Mouse (Mus musculus) olfactory bulb, adult 2 months (tissue): ENCODE data around the gene Zfp609. TPM values are rescaled to one million over a fixed set of nuclear protein-coding genes. Genes with fewer than 3 reads are reported as not detected.

ENCODE experiments used
- H3K27ac ChIP-seq: fragments of 200-500 bp; 2 replicates; pipeline ENCODE4 v1.5.1; 2012; ENCODE audit warnings: low read depth, low read length; ENCODE audit not compliant: insufficient read depth
- H3K4me1 ChIP-seq: fragments of 200-500 bp; 2 replicates; pipeline ENCODE4 v1.6.1; 2012; ENCODE audit warnings: low read length; ENCODE audit not compliant: control insufficient read depth, insufficient read depth
- H3K4me3 ChIP-seq: fragments of 200-500 bp; 2 replicates; pipeline ENCODE4 v1.5.1; 2012; ENCODE audit warnings: mild to moderate bottlenecking, low read depth, low read length, moderate library complexity; ENCODE audit not compliant: insufficient read depth
- CTCF ChIP-seq: fragments of 200-500 bp; IDR thresholded peaks from 2 replicates; pipeline ENCODE4 v1.5.1; 2012; ENCODE audit warnings: low read depth, mild to moderate bottlenecking, low read length, moderate library complexity; ENCODE audit not compliant: insufficient read depth
- POLR2A ChIP-seq: fragments of 200-500 bp; IDR thresholded peaks from 2 replicates; pipeline ENCODE4 v1.6.1; 2012; ENCODE audit warnings: mild to moderate bottlenecking, low read depth, low read length, moderate library complexity; ENCODE audit not compliant: insufficient read depth
- WGBS: fragments of 180-500 bp; shearing (Covaris S2); methylation state at CpG from one replicate; pipeline ENCODE4 v1.1.7; 2018; 5-methylcytosine and 5-hydroxymethylcytosine counted together
- polyA plus RNA-seq: library from polyadenylated mRNA; stranded (reverse); fragments of >200 nt; gene quantifications from 2 replicates; pipeline ENCODE4 v1.2.4, GENCODE M21; 2012; ENCODE audit warnings: low replicate concordance; ENCODE audit not compliant: missing spikeins, insufficient read depth, insufficient read length

The Zfp609 gene
- polyA plus RNA-seq, 1 experiment = not detected

DNA sequence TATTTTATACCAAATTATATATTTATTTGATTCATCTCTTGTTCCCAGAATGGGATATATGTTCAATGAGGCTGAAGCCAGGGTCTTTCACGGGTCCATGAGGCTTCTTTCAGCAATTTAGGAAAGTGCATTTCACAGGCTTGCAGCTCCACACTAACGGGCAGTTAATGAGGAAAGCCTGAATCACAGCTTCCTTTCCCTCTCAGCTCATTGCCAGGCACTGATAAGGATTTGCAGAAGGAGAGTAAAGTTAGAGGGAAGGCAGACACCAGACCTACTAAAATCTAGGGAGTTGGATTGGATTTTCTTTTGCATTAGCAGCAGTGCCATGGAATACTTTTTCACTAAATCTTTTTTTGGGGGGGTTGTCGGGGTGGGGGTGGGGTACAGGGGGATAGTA, 69.5 kb downstream of the Zfp609 start:
- TF ChIP-seq CTCF (no peak), POLR2A (no peak)
- no peak overlapping the region for H3K4me3 ChIP-seq
- WGBS = 53% methylated on average over 3 of the region's 3 CpGs

DNA sequence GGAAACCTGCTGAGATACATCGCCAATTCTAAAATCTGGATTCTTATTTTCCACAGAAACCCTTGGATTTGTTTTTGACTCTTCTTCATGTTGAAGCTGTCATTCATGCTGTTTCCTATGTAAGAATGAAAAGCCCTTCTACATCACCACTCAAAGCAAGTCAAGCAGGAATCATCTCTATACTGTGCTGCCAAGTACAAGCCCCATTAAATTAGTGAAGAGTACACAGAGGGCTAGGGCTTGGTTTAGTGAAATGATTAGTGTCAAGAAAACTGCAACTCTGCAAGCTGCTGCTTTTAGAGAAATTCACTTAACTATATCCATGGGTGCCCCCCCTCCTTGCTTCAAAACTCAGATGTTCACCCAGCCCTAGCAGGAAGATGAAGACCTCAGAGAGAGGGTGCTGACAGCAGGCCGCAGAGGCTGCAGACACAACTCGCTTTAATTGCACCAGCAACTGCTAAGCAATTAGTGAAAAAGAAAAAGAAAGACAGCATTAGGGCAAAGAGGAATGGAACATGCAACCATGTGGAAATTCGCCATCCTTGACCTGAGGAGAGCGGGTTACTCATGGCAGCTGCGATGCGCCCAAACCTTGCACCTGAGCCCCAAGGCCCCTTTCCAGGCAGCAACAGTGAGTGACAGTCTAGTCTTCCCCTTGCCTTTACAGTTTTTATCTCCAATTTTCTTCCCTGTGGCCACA, 71.5 kb downstream of the Zfp609 start:
- Histone ChIP-seq H3K27ac (no peak overlapping the region), H3K4me3 (no peak overlapping the region), H3K4me1 (peaks cover 9% of the 10 kb centered on the region)
- TF ChIP-seq POLR2A (no peak), CTCF (no peak)
- 49% methylated on average over 7 of the region's 7 CpGs for WGBS

More for the DNA sequence above, 69.5 kb downstream of the Zfp609 start:
- peaks cover 6% of the 10 kb centered on the region for H3K4me1 ChIP-seq
- H3K27ac ChIP-seq = no peak overlapping the region

DNA sequence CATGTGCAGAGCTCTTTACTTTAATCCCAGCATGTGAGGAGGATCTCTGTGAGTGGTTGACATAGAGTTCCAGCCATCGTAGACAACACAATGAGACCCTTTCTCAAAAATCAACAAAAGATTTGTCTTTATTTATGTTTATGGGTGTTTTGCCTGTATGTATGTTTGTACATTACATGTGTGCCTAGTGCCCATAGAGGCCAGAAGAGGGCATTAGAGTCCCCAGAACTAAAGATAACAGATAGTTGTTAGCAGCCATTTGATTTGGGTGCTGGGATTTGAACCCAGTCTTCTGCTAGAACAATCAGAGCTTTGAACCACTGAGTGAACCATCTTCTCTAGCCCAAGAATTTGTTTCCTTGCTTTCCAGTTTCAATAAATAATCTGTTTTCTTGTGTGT, 72.2 kb downstream of the Zfp609 start:
- peaks cover 9% of the 10 kb centered on the region for H3K4me1 ChIP-seq

DNA sequence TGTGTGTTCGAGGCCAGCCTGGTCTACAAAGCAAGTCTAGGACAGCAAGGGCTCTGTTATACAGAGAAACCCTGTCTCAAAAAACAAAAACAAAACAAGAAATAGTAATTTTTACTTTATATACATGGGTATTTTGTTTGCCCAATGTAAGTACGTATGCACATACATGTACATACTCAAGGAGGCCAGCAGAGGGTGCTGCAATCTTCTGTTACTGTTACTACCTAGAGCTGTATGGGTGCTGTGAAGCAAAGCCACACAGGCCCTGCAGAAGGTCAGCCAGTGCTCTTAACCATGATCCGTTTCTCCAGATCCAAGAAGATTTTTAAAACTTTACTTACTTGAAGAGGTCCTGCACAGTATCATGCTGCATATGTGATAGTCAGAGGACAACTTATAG, 74.7 kb downstream of the Zfp609 start:
- TF ChIP-seq POLR2A (no peak), CTCF (no peak)
- Histone ChIP-seq H3K4me3 (no peak overlapping the region), H3K27ac (no peak overlapping the region), H3K4me1 (peaks cover 9% of the 10 kb centered on the region)
- WGBS = 92% methylated on average over 3 of the region's 3 CpGs

More for the DNA sequence above, 72.2 kb downstream of the Zfp609 start:
- H3K27ac ChIP-seq = no peak overlapping the region
- TF ChIP-seq CTCF (no peak), POLR2A (no peak)
- WGBS = 71% methylated on average over 1 of the region's 1 CpGs
- no peak overlapping the region for H3K4me3 ChIP-seq

DNA sequence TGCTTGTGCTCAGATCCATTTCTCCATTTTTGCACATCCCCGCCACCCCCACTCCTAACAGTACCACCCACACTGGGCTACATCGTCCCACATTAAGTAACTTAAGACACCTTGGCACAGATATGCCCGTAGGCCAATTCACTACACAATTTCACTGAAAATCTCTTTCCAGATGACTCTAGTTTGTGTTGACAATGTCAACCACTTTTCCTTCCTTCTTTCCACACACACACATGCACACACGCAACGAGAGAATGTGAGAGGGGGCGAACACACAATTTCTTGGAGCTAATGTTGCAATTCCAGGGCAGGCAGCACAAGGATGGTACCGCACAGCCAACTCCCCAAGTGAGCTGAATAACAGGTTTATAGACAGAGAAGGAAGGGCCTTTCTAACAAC, 75.5 kb downstream of the Zfp609 start:
- Histone ChIP-seq H3K27ac (no peak overlapping the region), H3K4me3 (no peak overlapping the region), H3K4me1 (peaks cover 9% of the 10 kb centered on the region)
- TF ChIP-seq CTCF (no peak), POLR2A (no peak)
- WGBS = 67% methylated on average over 7 of the region's 7 CpGs

DNA sequence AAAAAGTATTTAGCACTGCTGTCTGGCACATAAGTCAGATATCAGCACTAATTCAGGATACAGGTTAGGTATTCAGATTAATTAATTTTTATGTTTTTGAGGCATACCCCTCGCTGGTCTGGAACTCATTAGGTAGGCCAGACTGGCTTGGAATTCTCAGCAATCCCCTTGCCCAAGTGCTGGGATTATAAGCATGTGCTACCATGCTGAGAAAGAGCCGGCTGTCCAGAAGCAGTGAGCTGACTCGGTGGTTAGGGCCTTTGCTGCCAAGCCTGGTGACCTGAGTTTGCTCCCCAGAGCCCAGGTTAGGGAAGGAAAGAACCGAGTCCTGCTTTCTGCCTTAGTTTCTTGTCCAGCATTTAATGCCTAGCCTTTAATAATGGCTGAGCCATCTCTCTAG, 79.3 kb downstream of the Zfp609 start:
- Histone ChIP-seq H3K4me1 (peaks cover 6% of the 10 kb centered on the region; the same call in 1 of the 2 replicates), H3K4me3 (no peak overlapping the region), H3K27ac (no peak overlapping the region)
- 45% methylated on average over 4 of the region's 4 CpGs for WGBS
- TF ChIP-seq POLR2A = no peak
- TF ChIP-seq CTCF = no peak

DNA sequence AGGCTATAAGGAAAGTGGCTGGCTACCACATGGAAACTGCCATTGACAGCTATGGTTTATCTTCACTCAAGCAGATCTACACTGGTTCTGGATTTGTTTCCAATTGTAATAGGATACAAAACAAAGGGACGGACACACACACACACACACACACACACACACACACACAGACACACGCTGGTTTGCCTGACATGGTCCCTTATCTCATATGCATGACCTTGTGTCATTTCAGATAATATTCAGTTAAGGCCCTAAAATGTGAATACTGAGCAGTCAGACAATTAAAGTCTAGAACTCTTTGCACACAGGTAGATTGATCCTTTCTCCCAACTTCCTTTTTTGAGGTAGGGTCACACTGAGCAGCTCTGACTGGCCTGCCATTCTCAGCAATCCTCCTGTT, 80.9 kb downstream of the Zfp609 start:
- no peak for TF ChIP-seq POLR2A
- TF ChIP-seq CTCF = no peak
- Histone ChIP-seq H3K4me3 (no peak overlapping the region), H3K4me1 (peaks cover 3% of the 10 kb centered on the region; the same call in 1 of the 2 replicates), H3K27ac (no peak overlapping the region)
- 81% methylated on average over 2 of the region's 2 CpGs for WGBS

DNA sequence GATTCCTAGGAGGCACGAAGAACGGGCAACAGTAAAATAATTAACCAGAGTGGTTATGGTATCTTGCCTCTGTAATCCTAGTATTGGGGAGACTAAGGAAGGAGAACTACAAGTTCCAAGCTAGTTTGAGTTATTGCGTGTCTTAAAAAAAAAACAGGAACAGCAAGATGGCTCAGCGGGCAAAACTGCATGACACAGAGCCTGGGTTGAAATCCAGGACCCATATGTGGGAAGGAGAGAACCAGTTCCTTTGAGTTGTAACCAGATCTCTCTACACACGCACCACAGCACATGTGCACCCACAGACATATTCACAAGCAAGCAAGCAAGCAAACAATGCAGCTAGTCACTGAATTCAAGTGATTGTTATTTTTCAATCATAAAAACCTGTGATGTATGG, 81.9 kb downstream of the Zfp609 start:
- peaks cover 3% of the 10 kb centered on the region; the same call in 1 of the 2 replicates for H3K4me1 ChIP-seq
- H3K4me3 ChIP-seq = no peak overlapping the region
- WGBS = 49% methylated on average over 5 of the region's 5 CpGs
- H3K27ac ChIP-seq = no peak overlapping the region
- no peak for TF ChIP-seq CTCF
- TF ChIP-seq POLR2A = no peak

DNA sequence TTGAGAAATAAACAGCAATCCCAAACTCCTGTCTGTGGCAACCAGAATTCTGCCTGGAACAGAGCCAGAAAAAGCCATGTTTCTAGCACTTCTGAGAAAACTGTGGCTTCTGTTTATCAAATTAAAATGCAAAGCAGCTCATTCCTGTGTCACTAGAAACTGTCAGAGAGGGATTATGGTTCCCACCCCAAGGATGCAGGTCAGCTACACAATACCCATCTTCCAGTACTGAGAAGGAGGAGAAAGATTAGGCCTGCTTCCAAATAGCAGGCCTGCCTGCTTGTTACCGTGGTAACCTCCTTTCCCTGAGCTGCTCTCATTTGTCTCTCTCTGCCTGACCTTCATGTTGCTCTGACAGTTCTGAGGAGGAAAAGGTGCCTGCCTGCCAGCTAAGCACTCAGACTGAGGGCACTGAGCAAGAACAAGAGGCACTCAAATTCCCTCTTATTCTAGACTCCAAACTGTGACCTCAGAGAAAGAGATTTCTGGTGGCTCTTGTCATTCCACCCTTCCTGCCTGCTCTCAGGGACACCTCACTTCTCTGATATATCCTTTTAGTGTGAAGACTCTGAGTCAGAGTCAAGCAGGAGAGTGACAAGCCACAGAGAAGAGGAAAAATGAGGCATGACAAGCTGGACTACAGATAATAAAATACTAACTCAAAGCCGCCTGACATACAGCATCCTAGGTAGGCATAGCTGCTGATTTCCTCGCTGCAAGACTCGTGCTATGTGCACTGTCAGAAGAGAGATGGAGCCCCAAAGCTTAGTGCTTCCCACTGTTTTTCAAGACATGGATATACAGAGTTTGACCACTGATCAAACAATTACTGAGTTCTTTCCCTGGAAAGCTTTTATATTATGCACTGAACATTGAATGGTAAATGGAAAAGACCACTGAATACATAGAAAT, 82.9 kb downstream of the Zfp609 start:
- WGBS = 21% methylated on average over 4 of the region's 4 CpGs
- peak overlapping the region; percentile 84 for H3K27ac ChIP-seq
- H3K4me3 ChIP-seq = no peak overlapping the region
- TF ChIP-seq POLR2A = no peak
- no peak for TF ChIP-seq CTCF
- peaks cover 3% of the 10 kb centered on the region; the same call in 1 of the 2 replicates for H3K4me1 ChIP-seq
